Mouse (Mus musculus) forebrain, embryonic 16.5 days (tissue): ENCODE data around the gene Cdc14a. TPM values are rescaled to one million over a fixed set of nuclear protein-coding genes. Genes with fewer than 3 reads are reported as not detected.
"Not testable (repeated sequence)": the region's sequence is repeated elsewhere in the genome, so short reads cannot be mapped to it uniquely, and the experiment has no call there.

Experiments used
- ATAC-seq: fragments of 200-750 bp; cut with Nextera tagmentation; 2 replicates; pipeline ENCODE4 v1.8.0; 2017; ENCODE audit warnings: mild to moderate bottlenecking, moderate library complexity
- H3K27ac ChIP-seq: fragments of 300-500 bp; sonication (generic); 2 replicates; pipeline ENCODE4 v1.5.1; 2014; ENCODE audit warnings: low read length, control low read depth
- H3K27me3 ChIP-seq: fragments of 300-500 bp; sonication (generic); replicated peaks from 2 replicates; pipeline ENCODE4 v1.6.1; 2014; ENCODE audit warnings: low read length; ENCODE audit not compliant: control insufficient read depth, insufficient read depth
- H3K36me3 ChIP-seq: fragments of 300-500 bp; sonication (generic); 2 replicates; pipeline ENCODE4 v1.6.1; 2014; ENCODE audit not compliant: control insufficient read depth, insufficient read depth
- H3K4me1 ChIP-seq: fragments of 300-500 bp; sonication (generic); replicated peaks from 2 replicates; pipeline ENCODE4 v1.6.1; 2014; ENCODE audit warnings: low read length; ENCODE audit not compliant: control insufficient read depth, insufficient read depth
- H3K4me2 ChIP-seq: fragments of 300-500 bp; sonication (generic); 2 replicates; pipeline ENCODE4 v1.6.1; 2014; ENCODE audit warnings: mild to moderate bottlenecking, low read length, control low read depth
- H3K4me3 ChIP-seq: fragments of 300-500 bp; sonication (generic); replicated peaks from 2 replicates; pipeline ENCODE4 v1.5.1; 2014; ENCODE audit warnings: mild to moderate bottlenecking, low read length, control low read depth
- H3K9ac ChIP-seq: fragments of 300-500 bp; sonication (generic); replicated peaks from 2 replicates; pipeline ENCODE4 v1.6.1; 2014; ENCODE audit warnings: low read depth, low read length, control low read depth
- H3K9me3 ChIP-seq: fragments of 300-500 bp; sonication (generic); 2 replicates; pipeline ENCODE4 v1.6.1; 2016; ENCODE audit warnings: low read length; ENCODE audit not compliant: control insufficient read depth
- WGBS: fragments of 180-500 bp; shearing (Covaris S2); extraction: QIAGEN DNeasy Blood & Tissue Kit; methylation state at CpG from one replicate; pipeline ENCODE4 v1.1.7; 2014; 5-methylcytosine and 5-hydroxymethylcytosine counted together
- polyA plus RNA-seq: library from polyadenylated mRNA; unstranded; fragments of >200 nt; fragmentation: Nextera tagmentation; extraction: Ambion mirVana; gene quantifications from 2 replicates; pipeline ENCODE4 v1.2.1, GENCODE M21; 2015

Cdc14a gene
- polyA plus RNA-seq, 1 experiment from 2014 or later, result 7.7 TPM

DNA sequence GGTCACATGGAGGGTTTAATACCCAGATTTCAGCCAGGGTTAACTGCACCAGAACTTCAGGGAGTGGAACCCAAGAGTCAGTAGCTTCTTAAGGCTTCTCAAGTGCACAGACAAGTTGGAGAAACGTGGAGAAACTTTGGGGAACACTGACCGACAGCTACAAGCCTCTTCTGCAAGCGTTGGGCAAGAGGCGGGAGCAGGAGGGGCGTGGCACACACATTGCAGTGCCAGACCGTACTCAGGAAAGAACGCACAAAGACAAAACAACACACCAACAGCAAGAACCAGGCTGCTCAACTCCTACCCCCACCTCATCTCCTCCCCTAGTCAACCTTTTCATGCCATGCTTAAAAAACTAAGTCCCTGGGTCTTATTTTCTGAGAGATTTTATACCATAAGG is 61.9 kb downstream of the Cdc14a start:
- no peak overlapping the region for H3K27ac ChIP-seq
- no peaks in the 10 kb centered on the region for H3K9me3 ChIP-seq
- no peak overlapping the region for H3K4me3 ChIP-seq
- no peak overlapping the region for H3K4me2 ChIP-seq
- WGBS, result 87% methylated on average over 7 of the region's 7 CpGs
- no peaks in the 10 kb centered on the region for H3K27me3 ChIP-seq
- H3K9ac ChIP-seq, result no peak overlapping the region
- no peak for ATAC-seq
- no peaks in the 10 kb centered on the region for H3K4me1 ChIP-seq
- no peaks in the 10 kb centered on the region for H3K36me3 ChIP-seq

- no peak for ATAC-seq
- 87% methylated on average over 5 of the region's 5 CpGs for WGBS
- Histone ChIP-seq H3K4me3 (no peak overlapping the region), H3K9me3 (no peaks in the 10 kb centered on the region), H3K4me2 (no peak overlapping the region), H3K27me3 (no peaks in the 10 kb centered on the region), H3K36me3 (no peaks in the 10 kb centered on the region), H3K4me1 (no peaks in the 10 kb centered on the region), H3K9ac (no peak overlapping the region), H3K27ac (no peak overlapping the region)
Observed at GRCm38 (mm10) chr3:116361101-116361500, 62.7 kb downstream of the Cdc14a start.

- no peak overlapping the region for H3K27ac ChIP-seq
- H3K4me2 ChIP-seq, result no peak overlapping the region
- no peaks in the 10 kb centered on the region for H3K27me3 ChIP-seq
- H3K9me3 ChIP-seq, result no peaks in the 10 kb centered on the region
- WGBS, result 80% methylated on average over 7 of the region's 7 CpGs
- no peak overlapping the region for H3K4me3 ChIP-seq
- H3K36me3 ChIP-seq, result no peaks in the 10 kb centered on the region
- no peaks in the 10 kb centered on the region for H3K4me1 ChIP-seq
- no peak for ATAC-seq
- H3K9ac ChIP-seq, result no peak overlapping the region
Observed at GRCm38 (mm10) chr3:116357866-116358265, 66.0 kb downstream of the Cdc14a start.

DNA sequence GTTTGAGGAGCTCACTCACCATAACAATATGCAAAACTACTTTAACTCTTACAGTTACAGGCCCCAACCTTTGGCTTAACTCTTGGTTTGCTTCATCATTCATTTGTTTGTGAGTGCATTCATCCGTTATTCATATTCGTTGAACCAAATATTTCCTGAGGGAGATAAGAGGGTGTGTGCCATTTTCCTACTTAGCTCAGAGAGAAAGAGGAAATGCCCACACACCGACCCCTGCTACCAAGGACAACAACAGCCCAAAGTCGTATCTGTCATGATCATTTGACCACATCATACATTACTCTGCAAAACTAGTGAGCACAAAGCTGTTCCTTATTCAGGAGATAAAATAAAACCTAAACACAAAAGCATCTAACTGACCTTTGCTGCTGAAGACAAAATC is 66.7 kb downstream of the Cdc14a start:
- Histone ChIP-seq H3K9me3 (no peaks in the 10 kb centered on the region), H3K36me3 (no peaks in the 10 kb centered on the region), H3K4me3 (no peak overlapping the region), H3K4me2 (no peak overlapping the region), H3K27me3 (no peaks in the 10 kb centered on the region), H3K27ac (no peak overlapping the region), H3K9ac (no peak overlapping the region), H3K4me1 (no peaks in the 10 kb centered on the region)
- ATAC-seq, result no peak
- WGBS, result 87% methylated on average over 4 of the region's 4 CpGs

DNA sequence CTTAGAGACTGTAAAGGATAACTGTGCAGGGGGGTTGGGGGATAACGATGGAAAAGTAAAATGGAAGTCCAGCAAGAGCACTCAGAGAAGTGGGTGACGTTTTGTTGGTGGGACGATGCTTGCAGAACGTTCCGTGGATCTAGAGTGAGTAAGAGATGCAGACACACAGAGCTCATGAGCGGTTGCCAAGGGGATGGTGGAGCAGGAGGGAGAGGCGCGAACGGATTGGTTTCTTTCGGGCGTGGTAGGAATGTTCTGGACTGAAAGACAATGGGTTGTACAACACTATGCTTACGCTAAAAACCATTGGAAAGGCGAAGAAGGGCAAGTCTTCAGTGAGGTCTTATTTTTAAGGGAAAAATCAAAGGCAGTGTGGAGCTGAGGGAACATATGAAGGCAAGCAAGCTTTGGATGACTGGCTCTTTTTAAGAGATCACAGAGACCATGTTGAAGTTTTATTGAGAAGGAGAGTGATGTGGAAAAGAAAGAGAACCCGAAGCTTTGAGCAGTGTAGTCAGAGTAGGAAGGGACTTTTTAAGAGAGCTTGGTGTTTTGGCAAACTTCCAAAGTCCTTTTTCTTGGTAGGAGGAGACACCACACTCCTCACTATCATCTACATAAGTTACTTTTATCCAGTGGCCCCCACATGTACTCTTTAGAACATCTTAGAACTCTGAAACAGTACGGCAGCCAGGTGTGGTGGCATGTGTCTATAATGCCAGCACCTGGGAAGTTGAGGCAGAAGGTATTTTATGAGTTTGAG is 68.6 kb downstream of the Cdc14a start:
- ATAC-seq, result no peak
- Histone ChIP-seq H3K27me3 (no peaks in the 10 kb centered on the region), H3K4me3 (no peak overlapping the region), H3K27ac (no peak overlapping the region), H3K9ac (no peak overlapping the region), H3K4me1 (no peaks in the 10 kb centered on the region), H3K9me3 (no peaks in the 10 kb centered on the region), H3K36me3 (no peaks in the 10 kb centered on the region), H3K4me2 (no peak overlapping the region)
- 88% methylated on average over 15 of the region's 15 CpGs for WGBS

DNA sequence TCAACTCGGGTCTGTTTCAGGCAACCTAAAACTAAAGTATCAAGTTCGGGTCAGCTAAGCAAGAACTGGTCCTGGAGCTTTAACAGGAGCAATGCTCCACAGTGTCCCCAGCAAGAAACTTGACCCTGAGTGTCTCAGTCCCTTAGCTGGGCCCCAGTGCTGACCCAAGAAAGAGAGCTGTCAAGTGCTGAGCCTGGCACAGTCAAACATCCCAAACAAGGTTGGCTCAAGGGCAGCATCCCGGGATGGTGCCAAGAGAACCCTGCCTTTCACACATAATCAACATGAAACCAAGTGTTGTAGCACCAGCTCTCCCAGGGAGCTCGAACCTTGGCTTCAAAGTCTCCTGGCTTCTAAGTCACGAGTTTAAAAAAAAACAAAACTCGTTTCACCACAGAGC is 71.3 kb downstream of the Cdc14a start:
- ATAC-seq, result no peak
- no peak overlapping the region for H3K4me2 ChIP-seq
- no peaks in the 10 kb centered on the region for H3K4me1 ChIP-seq
- H3K27ac ChIP-seq, result no peak overlapping the region
- no peaks in the 10 kb centered on the region for H3K9me3 ChIP-seq
- H3K36me3 ChIP-seq, result no peaks in the 10 kb centered on the region
- no peak overlapping the region for H3K4me3 ChIP-seq
- no peaks in the 10 kb centered on the region for H3K27me3 ChIP-seq
- WGBS, result 79% methylated on average over 6 of the region's 6 CpGs
- no peak overlapping the region for H3K9ac ChIP-seq

DNA sequence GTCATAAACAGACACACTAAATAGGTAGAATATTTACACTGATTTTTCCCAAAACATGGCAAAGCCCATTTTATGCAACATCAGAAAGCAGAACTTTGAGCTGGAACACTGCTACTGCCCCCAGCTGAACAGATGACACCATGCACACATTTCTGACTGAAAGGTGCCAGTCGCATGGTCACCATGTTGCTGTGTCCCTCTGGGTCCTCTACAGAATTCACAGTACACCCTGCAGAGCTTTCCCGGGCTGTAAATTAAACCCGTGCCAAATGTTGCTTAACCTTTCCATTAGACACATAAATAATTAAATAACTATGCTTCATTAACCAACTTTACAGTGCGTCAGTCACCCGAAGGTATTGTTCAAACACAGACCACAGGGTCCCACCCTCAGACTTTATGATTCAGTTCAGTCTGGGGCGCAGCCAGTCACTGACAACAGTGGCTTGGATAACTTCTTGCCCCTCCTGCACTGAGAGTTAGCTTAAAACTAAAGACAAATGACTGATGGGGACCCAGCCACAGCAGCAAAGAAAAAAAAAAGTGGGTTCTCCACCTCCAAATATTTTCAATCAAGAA is 73.4 kb downstream of the Cdc14a start:
- no peak overlapping the region for H3K27ac ChIP-seq
- no peaks in the 10 kb centered on the region for H3K27me3 ChIP-seq
- H3K4me1 ChIP-seq, result no peaks in the 10 kb centered on the region
- no peaks in the 10 kb centered on the region for H3K36me3 ChIP-seq
- no peak overlapping the region for H3K4me2 ChIP-seq
- no peak overlapping the region for H3K4me3 ChIP-seq
- H3K9me3 ChIP-seq, result no peaks in the 10 kb centered on the region
- no peak for ATAC-seq
- 33% methylated on average over 6 of the region's 6 CpGs for WGBS
- H3K9ac ChIP-seq, result no peak overlapping the region

DNA sequence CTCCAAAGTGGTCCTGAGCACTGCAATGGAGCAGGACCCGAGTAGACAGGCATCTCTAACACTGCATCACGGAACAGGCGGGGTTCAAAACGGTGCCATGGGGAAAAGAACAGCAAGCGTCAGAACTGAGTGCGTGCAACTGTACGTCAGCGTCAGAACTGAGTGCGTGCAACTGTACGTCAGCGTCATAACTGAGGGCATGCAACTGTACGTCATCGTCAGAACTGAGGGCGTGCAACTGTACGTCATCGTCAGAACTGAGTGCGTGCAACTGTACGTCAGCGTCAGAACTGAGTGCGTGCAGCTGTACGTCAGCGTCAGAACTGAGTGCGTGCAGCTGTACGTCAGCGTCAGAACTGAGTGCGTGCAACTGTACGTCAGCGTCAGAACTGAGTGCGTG is 76.3 kb downstream of the Cdc14a start:
- H3K4me3 ChIP-seq, H3K36me3 ChIP-seq, H3K4me1 ChIP-seq, H3K27me3 ChIP-seq, ATAC-seq, H3K27ac ChIP-seq, H3K9me3 ChIP-seq, H3K9ac ChIP-seq, H3K4me2 ChIP-seq: not testable (repeated sequence)
- 96% methylated on average over 29 of the region's 29 CpGs for WGBS

DNA sequence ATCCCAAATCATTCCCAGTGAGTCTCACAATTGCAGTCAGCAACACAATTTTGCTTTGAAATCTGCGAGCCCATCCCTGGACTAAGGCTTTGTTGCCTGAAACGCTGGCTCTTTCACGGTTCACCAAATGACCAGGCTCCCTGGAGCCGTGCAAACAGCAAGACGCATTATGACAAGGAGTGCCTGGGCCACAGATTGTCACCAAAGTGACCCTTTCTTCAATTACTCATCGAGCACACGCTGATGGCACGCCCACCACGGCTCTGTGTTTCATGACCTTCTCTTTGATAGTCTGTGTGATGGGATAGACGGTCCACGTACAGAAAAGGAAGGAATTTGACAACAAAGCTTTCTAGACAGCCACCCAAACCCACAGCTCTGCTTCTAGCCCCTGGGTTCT is 78.6 kb downstream of the Cdc14a start:
- H3K4me1 ChIP-seq, result 0 out of 2 replicates have a peak, but pooled peaks cover 2% of the 10 kb centered on the region
- no peak overlapping the region for H3K4me2 ChIP-seq
- no peak overlapping the region for H3K9ac ChIP-seq
- H3K27me3 ChIP-seq, result no peaks in the 10 kb centered on the region
- H3K9me3 ChIP-seq, result no peaks in the 10 kb centered on the region
- WGBS, result 79% methylated on average over 11 of the region's 11 CpGs
- no peak overlapping the region for H3K4me3 ChIP-seq
- no peak for ATAC-seq
- no peak overlapping the region for H3K27ac ChIP-seq
- H3K36me3 ChIP-seq, result no peaks in the 10 kb centered on the region
